Comparison of ENCODE assay signal across 8 mouse cellular contexts in the genomic region with DNA sequence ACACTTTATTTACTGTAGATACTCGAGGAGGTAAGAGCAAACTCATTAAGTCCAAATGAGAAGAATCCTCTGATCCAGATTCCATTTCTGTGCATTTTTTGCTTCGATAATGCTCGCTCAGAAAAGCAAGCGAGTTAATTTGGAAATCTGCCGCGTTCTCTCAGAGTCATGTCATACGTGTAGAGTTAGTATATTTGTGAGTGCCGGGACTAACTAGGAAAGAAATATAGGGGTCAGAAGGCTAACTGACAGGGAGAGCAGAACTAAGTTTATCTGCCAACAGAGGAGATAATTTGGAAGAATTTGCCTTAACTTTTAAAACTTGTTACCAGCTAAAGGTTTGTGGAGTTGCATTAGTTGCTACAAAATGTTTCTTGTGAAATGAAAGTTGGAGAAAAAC. TPM values are rescaled to one million over a fixed set of nuclear protein-coding genes. Genes with fewer than 3 reads are reported as not detected.
DNase-seq lines count a peak whose midpoint lies in the region; ATAC-seq lines count a peak whose summit lies in the region.

No protein-coding gene starts in this region.

- H3K9me3 ChIP-seq in kidney, embryonic 14.5 days (ENCODE audit: control insufficient read depth, low read length), result no peaks in the 10 kb centered on the region
- no peaks in the 10 kb centered on the region for H3K9me3 ChIP-seq in hindbrain, embryonic 12.5 days (replicated peaks)
- no peaks in the 10 kb centered on the region for H3K9me3 ChIP-seq in midbrain, embryonic 13.5 days

- H3K27me3 ChIP-seq in kidney, embryonic 14.5 days (ENCODE audit: control insufficient read depth, insufficient read depth, low read length), result no peaks in the 10 kb centered on the region
- no peaks in the 10 kb centered on the region for H3K27me3 ChIP-seq in hindbrain, embryonic 12.5 days
- no peaks in the 10 kb centered on the region for H3K27me3 ChIP-seq in midbrain, embryonic 13.5 days

- peak overlapping the region; percentile 50 for H3K4me3 ChIP-seq in kidney, embryonic 14.5 days (ENCODE audit: low read length)
- H3K4me3 ChIP-seq in hindbrain, embryonic 12.5 days, result peak overlapping the region; percentile 80
- H3K4me3 ChIP-seq in midbrain, embryonic 13.5 days (replicated peaks), result peak overlapping the region; percentile 64

- peak overlapping the region; percentile 58 for H3K9ac ChIP-seq in kidney, embryonic 14.5 days (ENCODE audit: low read depth, low read length)
- H3K9ac ChIP-seq in hindbrain, embryonic 12.5 days, result peak overlapping the region; percentile 80
- H3K9ac ChIP-seq in midbrain, embryonic 13.5 days (replicated peaks), result peak overlapping the region; percentile 79

- no peak for ATAC-seq in kidney, embryonic 14.5 days (ENCODE audit: low FRiP score, low TSS enrichment)
- no peak for ATAC-seq in hindbrain, embryonic 12.5 days (ENCODE audit: low FRiP score)
- ATAC-seq in midbrain, embryonic 13.5 days, result no peak

- peaks cover 24% of the 10 kb centered on the region for H3K36me3 ChIP-seq in kidney, embryonic 14.5 days (ENCODE audit: control insufficient read depth, insufficient read depth, low read length)
- peaks cover 22% of the 10 kb centered on the region for H3K36me3 ChIP-seq in hindbrain, embryonic 12.5 days
- H3K36me3 ChIP-seq in midbrain, embryonic 13.5 days, result peaks cover 25% of the 10 kb centered on the region

- peak overlapping the region; percentile 59 for H3K4me2 ChIP-seq in kidney, embryonic 14.5 days (replicated peaks; ENCODE audit: low read depth, low read length)
- peak overlapping the region; percentile 79 for H3K4me2 ChIP-seq in hindbrain, embryonic 12.5 days (replicated peaks)
- peak overlapping the region; percentile 71 for H3K4me2 ChIP-seq in midbrain, embryonic 13.5 days (replicated peaks)

- peaks cover 4% of the 10 kb centered on the region; the same call in 1 of the 2 replicates for H3K4me1 ChIP-seq in kidney, embryonic 14.5 days (ENCODE audit: control insufficient read depth, insufficient read depth, low read length)
- peaks cover 19% of the 10 kb centered on the region for H3K4me1 ChIP-seq in hindbrain, embryonic 12.5 days
- H3K4me1 ChIP-seq in midbrain, embryonic 13.5 days (replicated peaks), result peaks cover 23% of the 10 kb centered on the region

- WGBS in kidney, embryonic 14.5 days, result 3% methylated on average over 8 of the region's 8 CpGs
- WGBS in hindbrain, embryonic 12.5 days, result 5% methylated on average over 8 of the region's 8 CpGs
- WGBS in midbrain, embryonic 13.5 days, result 5% methylated on average over 8 of the region's 8 CpGs

- no peak for DNase-seq in kidney, postnatal 4 days
- DNase-seq in NIH3T3 (ENCODE audit: low read depth) (peak; percentile 9), adipocyte (ENCODE audit: low spot score) (no peak)
- no peak for DNase-seq in T-cell, adult 2 months (ENCODE audit: low spot score)
- DNase-seq in urinary bladder, postnatal 36 days (ENCODE audit: low spot score in 2 of 2), result no peak

- H3K27ac ChIP-seq in kidney, embryonic 14.5 days (ENCODE audit: low read depth, low read length), result no peak overlapping the region
- H3K27ac ChIP-seq in hindbrain, embryonic 12.5 days, result no peak overlapping the region
- no peak overlapping the region for H3K27ac ChIP-seq in midbrain, embryonic 13.5 days

RNA-seq across cellular contexts. Expression of gene Nup155, which starts 0.7 kb away (rescaled TPM):
- 16.6 and 27.1 TPM in 2 replicates for polyA plus RNA-seq in kidney, embryonic 14.5 days (2014; fragmentation: Nextera tagmentation; extraction: Ambion mirVana)
- 20.6 and 21.6 TPM in 2 replicates for polyA plus RNA-seq in hindbrain, embryonic 12.5 days (2016; fragmentation: Nextera tagmentation; extraction: Ambion mirVana)
- 13.5 and 14.5 TPM in 2 replicates for polyA plus RNA-seq in midbrain, embryonic 13.5 days (2015; fragmentation: Nextera tagmentation; extraction: Ambion mirVana)

RNA-seq across cellular contexts. Expression of gene Wdr70, which starts 10.8 kb away (rescaled TPM):
- 56.9 and 64.1 TPM in 2 replicates for polyA plus RNA-seq in kidney, embryonic 14.5 days (2014; fragmentation: Nextera tagmentation; extraction: Ambion mirVana)
- polyA plus RNA-seq in hindbrain, embryonic 12.5 days (2016; fragmentation: Nextera tagmentation; extraction: Ambion mirVana), result 64.4 and 66.4 TPM in 2 replicates
- polyA plus RNA-seq in midbrain, embryonic 13.5 days (2015; fragmentation: Nextera tagmentation; extraction: Ambion mirVana), result 72.6 and 75.5 TPM in 2 replicates

RNA-seq across cellular contexts. Expression of gene Cplane1, which starts 59.1 kb away (rescaled TPM):
- 13.8 and 18.3 TPM in 2 replicates for polyA plus RNA-seq in kidney, embryonic 14.5 days (2014; fragmentation: Nextera tagmentation; extraction: Ambion mirVana)
- 17.8 and 19.3 TPM in 2 replicates for polyA plus RNA-seq in hindbrain, embryonic 12.5 days (2016; fragmentation: Nextera tagmentation; extraction: Ambion mirVana)
- 18.8 and 20.5 TPM in 2 replicates for polyA plus RNA-seq in midbrain, embryonic 13.5 days (2015; fragmentation: Nextera tagmentation; extraction: Ambion mirVana)
